Mouse (Mus musculus) effector memory CD4-positive, alpha-beta T cell, adult 5 months (primary cell): Measurements from ENCODE around the gene G6pc. TPM values are rescaled to one million over a fixed set of nuclear protein-coding genes. Genes with fewer than 3 reads are reported as not detected.

Experiments used
- polyA plus RNA-seq: library from polyadenylated mRNA; unstranded; fragments of 100-300 nt; shearing (Covaris generic); gene quantifications from one replicate; pipeline ENCODE4 v1.2.1, GENCODE M21; 2017

The G6pc gene
- not detected for polyA plus RNA-seq

DNA sequence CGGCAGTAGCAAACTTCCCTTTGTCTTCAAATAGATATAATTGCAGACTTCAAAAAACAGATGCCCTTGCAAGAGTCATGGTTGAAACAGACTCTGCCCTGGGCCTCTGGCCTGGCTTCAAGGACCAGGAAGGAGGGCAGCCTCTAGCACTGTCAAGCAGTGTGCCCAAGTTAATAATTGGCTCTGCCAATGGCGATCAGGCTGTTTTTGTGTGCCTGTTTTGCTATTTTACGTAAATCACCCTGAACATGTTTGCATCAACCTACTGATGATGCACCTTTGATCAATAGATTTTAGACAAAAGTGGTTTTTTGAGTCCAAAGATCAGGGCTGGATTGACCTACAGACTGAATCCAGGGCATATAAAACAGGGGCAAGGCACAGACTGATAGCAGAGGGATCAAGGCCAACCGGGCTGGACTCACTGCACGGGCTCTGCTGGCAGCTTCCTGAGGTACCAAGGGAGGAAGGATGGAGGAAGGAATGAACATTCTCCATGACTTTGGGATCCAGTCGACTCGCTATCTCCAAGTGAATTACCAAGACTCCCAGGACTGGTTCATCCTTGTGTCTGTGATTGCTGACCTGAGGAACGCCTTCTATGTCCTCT is at the start of gene G6pc:
TSS of gene G6pc (plus strand) at position 236 of the 610 bp plus-strand sequence.

DNA sequence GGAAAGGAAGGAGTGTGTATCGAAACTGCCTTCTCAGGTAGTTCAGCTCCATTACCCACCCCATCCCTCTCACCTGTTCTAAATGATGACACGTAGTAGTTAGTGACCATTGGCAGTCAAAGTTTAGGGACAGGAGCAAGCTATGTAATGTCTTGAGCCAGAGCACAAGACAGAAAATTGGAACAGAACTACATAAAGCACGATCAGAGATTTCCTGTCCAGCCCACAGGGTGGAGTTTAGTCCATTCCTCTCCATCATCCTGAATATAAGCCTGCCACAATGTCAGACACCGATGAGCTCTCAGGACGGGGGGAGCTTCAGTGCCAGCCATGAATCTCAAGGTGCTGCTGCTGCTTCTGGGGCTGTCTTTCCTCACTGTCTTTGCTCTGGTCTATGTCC is 42.6 kb upstream of the G6pc start, which contains the start of gene Aoc2:
TSS of gene Aoc2 (plus strand) at position 301 of the 400 bp plus-strand sequence.

DNA sequence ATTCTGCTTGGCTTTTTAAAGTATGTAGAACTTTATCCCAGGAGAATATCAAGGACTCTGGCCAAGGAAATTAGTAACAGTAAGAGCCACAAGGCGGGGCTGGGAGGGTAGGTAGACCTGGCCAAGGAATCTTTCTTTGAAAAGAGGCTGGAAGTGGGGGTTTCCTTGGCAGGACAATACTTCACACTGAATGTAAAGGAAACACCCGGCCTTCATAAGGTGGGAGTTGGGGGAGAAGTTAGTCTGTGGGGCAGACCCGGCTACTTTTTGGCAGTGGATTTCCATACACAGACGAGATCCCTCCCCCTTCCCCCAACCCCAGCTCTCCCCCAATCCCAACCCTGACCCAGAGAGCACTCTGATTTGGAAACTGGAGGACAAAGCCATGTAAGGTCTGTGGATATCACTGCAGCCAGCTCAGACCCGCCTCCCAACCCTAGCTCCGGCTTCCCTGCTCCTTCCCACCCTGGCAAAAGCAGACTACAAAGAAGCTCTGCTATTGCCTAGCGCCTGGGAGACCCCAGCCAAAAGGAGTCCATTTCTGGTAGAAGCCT is 36.9 kb upstream of the G6pc start, which contains the start of gene Aoc3:
TSS of gene Aoc3 (plus strand) at position 235 of the 554 bp plus-strand sequence.

DNA sequence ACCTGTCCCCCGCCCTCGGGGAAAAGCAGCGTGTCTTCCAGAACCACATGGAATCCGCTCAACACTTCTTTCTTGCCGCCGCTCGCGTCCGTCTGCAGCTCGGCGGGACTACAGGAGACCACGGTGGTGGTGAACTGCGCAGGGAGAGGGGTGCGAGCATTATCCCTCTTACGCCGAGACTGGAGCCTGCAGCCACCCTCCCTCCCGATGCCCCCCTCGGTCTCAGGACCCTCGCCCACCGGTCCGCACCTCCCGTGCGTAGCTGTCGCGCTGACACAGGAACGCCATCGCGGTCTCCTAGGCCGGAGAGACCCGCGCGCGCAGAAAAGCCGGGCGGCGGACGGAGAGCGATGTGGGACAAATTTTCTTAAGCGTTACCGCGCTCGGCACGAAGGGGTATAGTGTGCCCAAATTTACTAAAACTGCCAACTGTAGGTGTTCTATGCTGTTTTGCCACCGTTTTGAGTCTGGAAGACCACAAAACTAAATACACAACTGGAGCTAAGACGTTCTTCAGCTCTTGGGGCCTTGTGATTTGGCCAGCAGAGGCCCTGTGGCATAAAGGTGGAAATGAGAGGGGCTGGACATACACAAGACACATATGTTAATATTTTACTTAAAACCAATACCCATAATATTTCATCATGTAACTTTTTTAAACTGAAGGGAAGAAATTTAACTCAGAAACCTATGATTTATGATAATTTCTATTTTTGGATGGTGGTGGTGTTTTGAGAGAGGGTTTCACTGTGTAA is 49.9 kb downstream of the G6pc start, which contains the start of gene Aarsd1:
TSS of gene Aarsd1 (minus strand) at position 515 of the 755 bp plus-strand sequence.

DNA sequence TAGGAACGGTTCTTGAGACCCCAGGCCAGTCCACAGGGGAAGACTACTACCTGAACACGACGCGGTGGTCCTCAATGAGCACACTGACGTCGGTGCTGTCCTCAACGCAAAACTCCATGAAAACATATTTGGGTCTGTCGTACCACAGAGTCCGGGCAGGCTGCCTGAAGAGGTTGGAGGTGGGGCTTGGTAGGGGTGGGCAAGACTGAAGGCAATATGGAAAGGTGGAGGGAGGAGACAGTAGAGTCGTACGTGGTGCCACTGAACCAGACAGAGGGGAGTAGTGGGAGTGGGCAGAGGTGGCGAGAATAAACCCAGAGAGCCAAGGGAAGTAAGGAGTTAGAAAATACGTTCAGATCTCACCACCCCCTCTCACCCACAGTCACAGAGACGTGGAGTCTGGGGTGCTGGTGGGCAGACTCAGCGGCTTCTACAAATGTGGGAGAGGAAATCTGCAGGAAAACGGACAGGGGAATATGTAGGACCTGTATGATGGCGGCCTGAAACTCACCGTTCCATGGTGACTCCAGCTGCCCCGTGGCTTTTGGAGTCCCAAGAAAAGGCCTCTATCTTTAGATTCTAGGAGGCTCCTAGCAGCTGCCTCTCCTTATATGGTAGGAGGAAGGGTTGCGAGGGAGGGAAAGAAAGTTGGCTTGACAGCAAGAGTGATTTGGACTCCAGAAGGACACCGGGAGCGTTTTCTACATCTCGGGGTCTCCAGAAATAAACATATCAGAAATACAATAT is 56.9 kb downstream of the G6pc start, which contains the start of gene Gm27029:
TSS of gene Gm27029 (minus strand) at position 692 of the 747 bp plus-strand sequence.

DNA sequence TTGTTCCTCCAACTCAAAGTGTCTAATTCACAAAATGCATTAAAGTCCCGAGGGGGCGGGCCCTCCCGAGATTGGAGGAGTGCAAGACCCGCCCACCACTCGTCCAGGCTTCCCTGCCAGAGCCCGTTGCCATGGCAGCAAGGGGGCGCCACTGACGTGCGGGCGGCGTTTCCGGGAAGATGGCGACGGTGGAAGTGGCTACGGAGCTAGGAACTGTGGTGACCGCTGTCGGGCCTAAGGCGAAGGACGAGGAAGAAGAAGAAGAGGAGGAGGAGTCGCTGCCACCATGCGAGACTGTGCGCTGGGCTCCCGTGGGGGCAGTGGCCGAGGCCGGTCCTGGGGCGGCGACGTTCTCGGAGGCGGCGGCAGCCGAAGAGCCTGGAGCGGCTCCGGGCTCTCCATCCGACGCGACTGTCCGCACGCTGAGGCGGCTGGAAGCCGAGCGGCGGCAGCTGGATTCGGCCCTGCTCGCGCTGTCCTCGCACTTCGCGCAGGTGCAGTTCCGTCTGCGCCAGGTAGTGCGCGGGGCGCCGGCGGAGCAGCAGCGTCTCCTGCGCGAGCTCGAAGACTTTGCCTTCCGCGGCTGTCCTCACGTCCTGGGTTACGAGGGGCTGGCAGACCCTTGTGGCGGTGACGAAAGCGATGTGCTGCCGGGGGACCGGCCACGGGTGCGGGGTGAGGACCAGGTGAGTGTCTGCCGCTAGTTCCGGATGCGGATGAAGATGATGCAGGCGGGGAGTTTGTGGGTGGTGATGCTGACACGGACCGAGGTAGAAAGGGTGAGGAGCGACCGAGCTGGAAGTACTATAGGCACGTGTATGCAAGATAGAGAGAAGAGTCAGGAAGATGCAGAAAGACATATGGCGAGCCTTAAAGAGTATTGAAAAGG is 57.8 kb downstream of the G6pc start, which contains the start of the genes Rundc1 and Ptges3l:
TSS of gene Rundc1 (plus strand) at position 161 of the 889 bp plus-strand sequence.
TSS of gene Ptges3l (minus strand) at position 409 of the 889 bp plus-strand sequence.

Other genes starting within 250 kb of the G6pc start
- gene Retreg3, start 247.7 kb upstream of the G6pc start, polyA plus RNA-seq: 58.4 TPM
- gene Tubg1, start 247.6 kb upstream of the G6pc start, polyA plus RNA-seq: 12.5 TPM
- gene Tubg2, start 211.7 kb upstream of the G6pc start, polyA plus RNA-seq: 1.1 TPM
- gene Cntnap1, start 197.0 kb upstream of the G6pc start, polyA plus RNA-seq: 0.21 TPM
- 0.15 TPM for gene Plekhh3, start 196.2 kb upstream of the G6pc start, polyA plus RNA-seq
- gene Ccr10, start 192.1 kb upstream of the G6pc start, polyA plus RNA-seq: 0.94 TPM
- 82.5 TPM for gene Ezh1, start 141.1 kb upstream of the G6pc start, polyA plus RNA-seq
- not detected for gene Ramp2, start 121.5 kb upstream of the G6pc start, polyA plus RNA-seq
- gene Vps25, start 113.9 kb upstream of the G6pc start, polyA plus RNA-seq: 78.1 TPM
- 0.62 TPM for gene Wnk4, start 107.0 kb upstream of the G6pc start, polyA plus RNA-seq
- not detected for gene Cntd1, start 88.5 kb upstream of the G6pc start, polyA plus RNA-seq
- 41.6 TPM for gene Coa3, start 88.4 kb upstream of the G6pc start, polyA plus RNA-seq
- 194 TPM for gene Becn1, start 65.3 kb upstream of the G6pc start, polyA plus RNA-seq
- gene Psme3, start 51.3 kb upstream of the G6pc start, polyA plus RNA-seq: 157 TPM
- gene Aoc2, start 42.5 kb upstream of the G6pc start, polyA plus RNA-seq: 3.6 TPM
- gene Aoc3, start 37.0 kb upstream of the G6pc start, polyA plus RNA-seq: not detected
- 28.2 TPM for gene Aarsd1, start 50.1 kb downstream of the G6pc start, polyA plus RNA-seq
- gene Gm27029, start 57.2 kb downstream of the G6pc start, polyA plus RNA-seq: 1.2 TPM
- 29.7 TPM for gene Rundc1, start 57.5 kb downstream of the G6pc start, polyA plus RNA-seq
- gene Ptges3l, start 57.8 kb downstream of the G6pc start, polyA plus RNA-seq: 4.1 TPM
- gene Rpl27, start 74.7 kb downstream of the G6pc start, polyA plus RNA-seq: 282 TPM
- gene Ifi35, start 80.8 kb downstream of the G6pc start, polyA plus RNA-seq: 106 TPM
- gene Rnd2, start 97.4 kb downstream of the G6pc start, polyA plus RNA-seq: 0.36 TPM
- 0.80 TPM for gene Vat1, start 98.7 kb downstream of the G6pc start, polyA plus RNA-seq
- gene Brca1, start 184.4 kb downstream of the G6pc start, polyA plus RNA-seq: 2.3 TPM
- gene Nbr1, start 184.6 kb downstream of the G6pc start, polyA plus RNA-seq: 134 TPM
- gene Tmem106a, start 214.7 kb downstream of the G6pc start, polyA plus RNA-seq: 9.4 TPM
- not detected for gene Gm11634, start 231.7 kb downstream of the G6pc start, polyA plus RNA-seq